Mouse (Mus musculus) mature B cell (primary cell): ENCODE data around the gene Gm1140.
"Not testable (repeated sequence)": the region's sequence is repeated elsewhere in the genome, so short reads cannot be mapped to it uniquely, and the experiment has no call there.

Experiments
- in situ Hi-C: fragments of 300-500 bp; cut with MboI; formaldehyde crosslinking; loops from 2 replicates; pipeline ENCODE4 v1.14.3; 2019

Gm1140 gene

GRCm38 (mm10) chrX:67693462-67693861 lies at the start of gene Gm1140:
TSS of gene Gm1140 (minus strand) at chrX:67693562.
- in situ Hi-C loops, result not testable (repeated sequence)

DNA sequence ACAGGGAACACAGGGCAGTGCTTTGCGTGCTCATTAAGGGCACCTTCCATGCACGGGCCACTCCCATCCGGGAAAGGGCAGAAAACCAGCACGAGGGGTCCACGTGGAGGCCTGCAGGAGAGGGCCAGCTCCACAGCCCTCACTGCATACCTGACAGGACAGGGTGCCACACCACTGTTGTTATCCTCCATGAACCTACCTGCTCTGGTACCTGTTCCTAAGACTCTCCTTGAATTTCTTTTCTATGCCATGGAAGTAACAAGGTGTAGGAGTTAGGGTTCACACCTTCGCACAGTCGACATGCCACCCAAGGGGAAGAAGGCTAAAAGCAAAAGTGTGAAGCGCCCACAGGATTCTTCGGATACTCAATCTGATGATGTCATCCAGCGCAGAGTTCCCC lies 2.0 kb upstream of the Gm1140 start, which contains the start of gene Gm14692:
Gene Gm14692, plus strand, starts transcription at position 301 of the 400 bp plus-strand sequence.
- in situ Hi-C loops, result not testable (repeated sequence)
